ENCODE assay signal across 8 mouse cellular contexts in genomic region chr11:120822321-120822720, GRCm38 (mm10). TPM values are rescaled to one million over a fixed set of nuclear protein-coding genes. Genes with fewer than 3 reads are reported as not detected.
DNase-seq lines count a peak whose midpoint lies in the region; ATAC-seq and TF ChIP-seq lines count a peak whose summit lies in the region.

No protein-coding gene starts in this region.

- H3K27me3 ChIP-seq in heart, embryonic 14.5 days (ENCODE audit: control insufficient read depth, insufficient read depth, low read length), result no peaks in the 10 kb centered on the region
- H3K27me3 ChIP-seq in heart, adult 2 months (ENCODE audit: control insufficient read depth, insufficient read depth, low read length), result no peaks in the 10 kb centered on the region
- H3K27me3 ChIP-seq in ES-Bruce4 (ENCODE audit: control insufficient read depth, insufficient read depth, low read length, poor library complexity, severe bottlenecking), result no peaks in the 10 kb centered on the region
- H3K27me3 ChIP-seq in forebrain, embryonic 13.5 days, result no peaks in the 10 kb centered on the region
- no peaks in the 10 kb centered on the region for H3K27me3 ChIP-seq in liver, embryonic 15.5 days

- no peak for DNase-seq in heart, adult 2 months
- DNase-seq in kidney, adult 9 months, result no peak
- DNase-seq in adrenal gland, adult 2 months, result no peak
- DNase-seq in c-Kit-positive CD71-positive TER-119-positive erythroid progenitor cells, embryonic 14.5 days (ENCODE audit: low spot score), result no peak

- WGBS in heart, embryonic 14.5 days, result 58% methylated on average over 4 of the region's 4 CpGs
- 72% methylated on average over 4 of the region's 4 CpGs for WGBS in heart, adult 2 months
- 68% methylated on average over 4 of the region's 4 CpGs for WGBS in forebrain, embryonic 13.5 days
- WGBS in liver, embryonic 15.5 days (ENCODE audit: insufficient replicate concordance), result 34% methylated on average over 4 of the region's 4 CpGs

- H3K9me3 ChIP-seq in heart, embryonic 14.5 days (ENCODE audit: control insufficient read depth, low read length), result no peaks in the 10 kb centered on the region
- H3K9me3 ChIP-seq in ES-Bruce4 (replicated peaks; ENCODE audit: control insufficient read depth, insufficient read depth, low read length, poor library complexity, severe bottlenecking), result no peaks in the 10 kb centered on the region
- H3K9me3 ChIP-seq in forebrain, embryonic 13.5 days (replicated peaks), result no peaks in the 10 kb centered on the region
- no peaks in the 10 kb centered on the region for H3K9me3 ChIP-seq in liver, embryonic 15.5 days (replicated peaks)

- intact Hi-C loops in heart, adult 2 months (cut with DNase I), result loop anchor here (2.0 kb wide), 1 partner anchor 22 kb away; no protein-coding TSS in a partner anchor

- H3K79me2 ChIP-seq in heart, adult 2 months (replicated peaks; ENCODE audit: control insufficient read depth, insufficient read depth, low read length), result no peaks in the 10 kb centered on the region

- H3K4me1 ChIP-seq in heart, embryonic 14.5 days (ENCODE audit: control insufficient read depth in 2 of 2, insufficient read depth in 2 of 2, low read length in 2 of 2), result peaks cover 29 to 34% of the 10 kb centered on the region in 2 experiments
- H3K4me1 ChIP-seq in heart, adult 2 months (ENCODE audit: control insufficient read depth, insufficient read depth, low read length), result peaks cover 7% of the 10 kb centered on the region
- H3K4me1 ChIP-seq in ES-Bruce4 (ENCODE audit: control insufficient read depth, insufficient read depth, low read length), result peaks cover 9% of the 10 kb centered on the region
- H3K4me1 ChIP-seq in forebrain, embryonic 13.5 days, result peaks cover 44% of the 10 kb centered on the region
- peaks cover 59% of the 10 kb centered on the region for H3K4me1 ChIP-seq in liver, embryonic 15.5 days (replicated peaks)

- H3K36me3 ChIP-seq in heart, embryonic 14.5 days (ENCODE audit: control insufficient read depth, insufficient read depth, low read length), result peaks cover 47% of the 10 kb centered on the region
- no peaks in the 10 kb centered on the region for H3K36me3 ChIP-seq in heart, adult 2 months (ENCODE audit: control insufficient read depth, insufficient read depth, low read length)
- H3K36me3 ChIP-seq in ES-Bruce4 (ENCODE audit: control insufficient read depth, insufficient read depth, low read length, poor library complexity, severe bottlenecking), result peaks cover 48% of the 10 kb centered on the region
- peaks cover 51% of the 10 kb centered on the region for H3K36me3 ChIP-seq in forebrain, embryonic 13.5 days (ENCODE audit: poor library complexity, severe bottlenecking)
- peaks cover 50% of the 10 kb centered on the region for H3K36me3 ChIP-seq in liver, embryonic 15.5 days (replicated peaks)

- TF ChIP-seq POLR2A in heart, adult 2 months (IDR thresholded peaks at IDR 0.05; ENCODE audit: insufficient read depth, low read depth, low read length), result no peak
- no peak for TF ChIP-seq POLR2A in ES-Bruce4 (IDR thresholded peaks at IDR 0.05; ENCODE audit: insufficient read depth, low read length)

- peak overlapping the region; percentile 68 to 81 for H3K4me3 ChIP-seq in heart, embryonic 14.5 days (ENCODE audit: control insufficient read depth in 1 of 2, insufficient read depth in 1 of 2, low read depth in 1 of 2, low read length in 2 of 2)
- H3K4me3 ChIP-seq in heart, adult 2 months, result no peak overlapping the region
- H3K4me3 ChIP-seq in ES-Bruce4 (ENCODE audit: low read depth, low read length), result peak overlapping the region; percentile 86
- H3K4me3 ChIP-seq in forebrain, embryonic 13.5 days, result peak overlapping the region; percentile 88
- peak overlapping the region; percentile 69 for H3K4me3 ChIP-seq in liver, embryonic 15.5 days (replicated peaks)

- peak overlapping the region; percentile 87 for H3K9ac ChIP-seq in heart, embryonic 14.5 days (ENCODE audit: low read length)
- no peak overlapping the region for H3K9ac ChIP-seq in heart, adult 2 months (ENCODE audit: low read depth, low read length)
- peak overlapping the region; percentile 76 for H3K9ac ChIP-seq in ES-Bruce4 (ENCODE audit: low read depth, poor library complexity, severe bottlenecking)
- H3K9ac ChIP-seq in forebrain, embryonic 13.5 days, result peak overlapping the region; percentile 96
- H3K9ac ChIP-seq in liver, embryonic 15.5 days, result peak overlapping the region; percentile 76

- H3K27ac ChIP-seq in heart, embryonic 14.5 days (replicated peaks in 1 of 2; ENCODE audit: control insufficient read depth in 1 of 2, insufficient read depth in 1 of 2, low read depth in 2 of 2, low read length in 2 of 2), result no peak overlapping the region
- H3K27ac ChIP-seq in heart, adult 2 months, result no peak overlapping the region
- H3K27ac ChIP-seq in ES-Bruce4 (ENCODE audit: insufficient read depth, low read length), result no peak overlapping the region
- no peak overlapping the region for H3K27ac ChIP-seq in forebrain, embryonic 13.5 days
- H3K27ac ChIP-seq in liver, embryonic 15.5 days (replicated peaks), result peak overlapping the region; percentile 80; the same call in 1 of the 2 replicates

- TF ChIP-seq CTCF in heart, adult 2 months (IDR thresholded peaks at IDR 0.05), result no peak
- no peak for TF ChIP-seq CTCF in ES-Bruce4 (IDR thresholded peaks at IDR 0.05; ENCODE audit: low read depth, low read length)

- no peak for TF ChIP-seq EP300 in heart, adult 2 months (IDR thresholded peaks at IDR 0.05; ENCODE audit: insufficient read depth, low read depth, low read length)
- TF ChIP-seq EP300 in ES-Bruce4 (IDR thresholded peaks at IDR 0.05; ENCODE audit: insufficient read depth, low read depth, low read length), result no peak

- H3K4me2 ChIP-seq in heart, embryonic 14.5 days (ENCODE audit: low read length), result peak overlapping the region; percentile 87
- peak overlapping the region; percentile 94 for H3K4me2 ChIP-seq in forebrain, embryonic 13.5 days
- H3K4me2 ChIP-seq in liver, embryonic 15.5 days, result peak overlapping the region; percentile 97

- ATAC-seq in heart, embryonic 14.5 days (ENCODE audit: insufficient number of reproducible peaks, insufficient read depth, low FRiP score, low read depth), result no peak
- ATAC-seq in forebrain, embryonic 13.5 days, result no peak
- no peak for ATAC-seq in liver, embryonic 15.5 days (ENCODE audit: insufficient read depth)

RNA-seq across cellular contexts. Expression of gene Fasn, which starts 2.0 kb away (rescaled TPM):
- polyA plus RNA-seq in heart, embryonic 14.5 days (2014; fragmentation: Nextera tagmentation; extraction: Ambion mirVana), result 29.6 and 32.0 TPM in 2 replicates
- total RNA-seq in heart, adult 2 months (2021), result 10 to 100 TPM; 22.0 to 32.1 TPM
- polyA plus RNA-seq in heart, adult 2 months (2012; rRNA removed), result 318 and 731 TPM in 2 replicates
- 114 and 127 TPM in 2 replicates for polyA plus RNA-seq in ES-Bruce4 (2011; ENCODE audit: insufficient read depth, insufficient read length, low read depth, missing spikeins)
- 61.4 and 79.4 TPM in 2 replicates for polyA plus RNA-seq in forebrain, embryonic 13.5 days (2015; fragmentation: Nextera tagmentation; extraction: Ambion mirVana)
- polyA plus RNA-seq in liver, embryonic 15.5 days (2015; fragmentation: Nextera tagmentation; extraction: Ambion mirVana), result 20.1 and 24.9 TPM in 2 replicates
- total RNA-seq in adrenal gland, adult 2 months (2021), result 1,000 to 10,000 TPM in 1 of 2 experiments, 100 to 1,000 TPM in 1; 505 to 2,290 TPM
- 7,384 and 9,917 TPM in 2 replicates for polyA plus RNA-seq in adrenal gland, adult 2 months (2012; rRNA removed)

RNA-seq across cellular contexts. Expression of gene Dus1l, which starts 26.1 kb away (rescaled TPM):
- 43.6 and 44.5 TPM in 2 replicates for polyA plus RNA-seq in heart, embryonic 14.5 days (2014; fragmentation: Nextera tagmentation; extraction: Ambion mirVana)
- 10 to 100 TPM; 23.3 to 23.5 TPM for total RNA-seq in heart, adult 2 months (2021)
- 20.6 and 26.4 TPM in 2 replicates for polyA plus RNA-seq in heart, adult 2 months (2012; rRNA removed)
- polyA plus RNA-seq in ES-Bruce4 (2011; ENCODE audit: insufficient read depth, insufficient read length, low read depth, missing spikeins), result 56.7 and 66.9 TPM in 2 replicates
- 58.6 and 67.7 TPM in 2 replicates for polyA plus RNA-seq in forebrain, embryonic 13.5 days (2015; fragmentation: Nextera tagmentation; extraction: Ambion mirVana)
- 58.3 and 61.3 TPM in 2 replicates for polyA plus RNA-seq in liver, embryonic 15.5 days (2015; fragmentation: Nextera tagmentation; extraction: Ambion mirVana)
- total RNA-seq in adrenal gland, adult 2 months (2021), result 10 to 100 TPM; 56.0 to 62.0 TPM
- 43.8 and 53.7 TPM in 2 replicates for polyA plus RNA-seq in adrenal gland, adult 2 months (2012; rRNA removed)

RNA-seq across cellular contexts. Expression of gene Gps1, which starts 38.2 kb away (rescaled TPM):
- polyA plus RNA-seq in heart, embryonic 14.5 days (2014; fragmentation: Nextera tagmentation; extraction: Ambion mirVana), result 138 and 151 TPM in 2 replicates
- 10 to 100 TPM; 54.4 to 55.8 TPM for total RNA-seq in heart, adult 2 months (2021)
- 85.9 and 129 TPM in 2 replicates for polyA plus RNA-seq in heart, adult 2 months (2012; rRNA removed)
- polyA plus RNA-seq in ES-Bruce4 (2011; ENCODE audit: insufficient read depth, insufficient read length, low read depth, missing spikeins), result 92.0 and 95.2 TPM in 2 replicates
- polyA plus RNA-seq in forebrain, embryonic 13.5 days (2015; fragmentation: Nextera tagmentation; extraction: Ambion mirVana), result 261 and 280 TPM in 2 replicates
- polyA plus RNA-seq in liver, embryonic 15.5 days (2015; fragmentation: Nextera tagmentation; extraction: Ambion mirVana), result 72.0 and 77.3 TPM in 2 replicates
- 100 to 1,000 TPM; 113 to 141 TPM for total RNA-seq in adrenal gland, adult 2 months (2021)
- 161 and 178 TPM in 2 replicates for polyA plus RNA-seq in adrenal gland, adult 2 months (2012; rRNA removed)

RNA-seq across cellular contexts. Expression of gene Rfng, which starts 38.3 kb away (rescaled TPM):
- 16.0 and 16.7 TPM in 2 replicates for polyA plus RNA-seq in heart, embryonic 14.5 days (2014; fragmentation: Nextera tagmentation; extraction: Ambion mirVana)
- total RNA-seq in heart, adult 2 months (2021), result 10 to 100 TPM; 11.9 to 12.5 TPM
- polyA plus RNA-seq in heart, adult 2 months (2012; rRNA removed), result 28.6 and 30.0 TPM in 2 replicates
- polyA plus RNA-seq in ES-Bruce4 (2011; ENCODE audit: insufficient read depth, insufficient read length, low read depth, missing spikeins), result 8.9 and 9.3 TPM in 2 replicates
- polyA plus RNA-seq in forebrain, embryonic 13.5 days (2015; fragmentation: Nextera tagmentation; extraction: Ambion mirVana), result 58.4 and 63.1 TPM in 2 replicates
- 11.5 and 12.0 TPM in 2 replicates for polyA plus RNA-seq in liver, embryonic 15.5 days (2015; fragmentation: Nextera tagmentation; extraction: Ambion mirVana)
- total RNA-seq in adrenal gland, adult 2 months (2021), result 10 to 100 TPM; 18.3 to 20.9 TPM
- 91.6 and 95.4 TPM in 2 replicates for polyA plus RNA-seq in adrenal gland, adult 2 months (2012; rRNA removed)

RNA-seq across cellular contexts. Expression of gene Hmga1b, which starts 59.7 kb away (rescaled TPM):
- polyA plus RNA-seq in heart, embryonic 14.5 days (2014; fragmentation: Nextera tagmentation; extraction: Ambion mirVana), result 1.9 and 2.9 TPM in 2 replicates
- total RNA-seq in heart, adult 2 months (2021), result 10 to 100 TPM; 24.5 to 31.4 TPM
- polyA plus RNA-seq in heart, adult 2 months (2012; rRNA removed), result 0.57 and 1.4 TPM in 2 replicates
- polyA plus RNA-seq in ES-Bruce4 (2011; ENCODE audit: insufficient read depth, insufficient read length, low read depth, missing spikeins), result 56.2 and 85.9 TPM in 2 replicates
- 2.7 and 4.0 TPM in 2 replicates for polyA plus RNA-seq in forebrain, embryonic 13.5 days (2015; fragmentation: Nextera tagmentation; extraction: Ambion mirVana)
- 0.94 and 2.6 TPM in 2 replicates for polyA plus RNA-seq in liver, embryonic 15.5 days (2015; fragmentation: Nextera tagmentation; extraction: Ambion mirVana)
- total RNA-seq in adrenal gland, adult 2 months (2021), result 10 to 100 TPM in 1 of 2 experiments, 1 to 10 TPM in 1; 5.5 to 12.3 TPM
- 2.8 and 6.6 TPM in 2 replicates for polyA plus RNA-seq in adrenal gland, adult 2 months (2012; rRNA removed)

Comparison
In these comparisons a context has a peak if more than half of its experiments do, and no peak if none do; other contexts are left out.
1. RNA of gene Fasn, which starts 2.0 kb away (polyA plus RNA-seq): 7,384 to 9,917 TPM in adrenal gland, adult 2 months; 318 to 731 TPM in heart, adult 2 months, 114 to 127 TPM in ES-Bruce4, 61.4 to 79.4 TPM in forebrain, embryonic 13.5 days, 29.6 to 32.0 TPM in heart, embryonic 14.5 days and 20.1 to 24.9 TPM in liver, embryonic 15.5 days; every median in the first group is over 10 times any median in the second.
2. Peak in every context shown above with its lines, with median percentiles within 50 percentile points of each other: H3K4me2 ChIP-seq.